Mouse (Mus musculus): ENCODE results near the gene Arhgap42. TPM values are rescaled to one million over a fixed set of nuclear protein-coding genes. Genes with fewer than 3 reads are reported as not detected.

Gene Arhgap42
- total RNA-seq, 2 experiments from 2014 or later, result 7.4 to 7.5 TPM

GRCm38 (mm10) chr9:9154636-9155035 lies 84.3 kb downstream of the Arhgap42 start:
- DNase-seq (ENCODE audit: extremely low spot score in 1 of 2, low spot score in 1 of 2), result no peak

DNA sequence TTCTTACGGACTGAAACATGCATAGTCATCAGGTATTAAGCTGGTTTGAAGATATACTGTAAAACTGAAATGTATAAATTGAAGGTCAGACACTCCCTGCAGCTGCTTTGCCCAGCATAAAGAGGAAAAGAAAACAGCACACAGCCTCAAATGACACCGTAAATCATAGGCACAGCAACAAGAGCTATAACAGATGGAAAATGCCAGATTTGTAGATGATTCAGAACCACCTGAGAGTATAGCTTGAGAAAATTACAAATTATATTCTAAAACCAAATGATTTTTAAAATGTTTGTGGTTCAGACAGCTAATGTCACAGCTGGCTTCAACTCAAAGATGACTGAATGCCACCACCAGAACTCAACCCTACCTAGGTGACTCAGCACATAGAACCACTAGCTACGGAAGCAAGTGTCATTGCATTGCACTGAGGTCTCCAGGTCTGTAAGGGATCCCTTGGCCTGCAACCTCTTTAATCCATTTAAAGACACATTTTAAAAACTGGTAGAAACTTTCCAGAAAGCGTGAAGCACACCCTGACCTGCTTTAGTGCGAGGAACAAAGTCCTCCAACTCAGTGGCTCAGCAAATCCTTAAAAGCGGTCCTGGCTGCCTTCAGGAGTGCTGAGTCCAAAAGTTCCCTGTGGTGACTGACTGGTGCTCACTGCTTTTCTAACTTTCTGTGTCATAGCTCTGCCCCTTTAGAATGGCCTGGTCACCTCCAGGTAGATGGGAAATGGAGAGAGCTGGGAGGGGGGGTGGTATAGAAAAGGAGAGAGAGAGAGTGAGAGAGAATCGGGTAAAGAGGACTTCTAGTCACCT lies 94.4 kb downstream of the Arhgap42 start:
- DNase-seq (ENCODE audit: extremely low spot score in 1 of 2, low spot score in 1 of 2), result no peak

DNA sequence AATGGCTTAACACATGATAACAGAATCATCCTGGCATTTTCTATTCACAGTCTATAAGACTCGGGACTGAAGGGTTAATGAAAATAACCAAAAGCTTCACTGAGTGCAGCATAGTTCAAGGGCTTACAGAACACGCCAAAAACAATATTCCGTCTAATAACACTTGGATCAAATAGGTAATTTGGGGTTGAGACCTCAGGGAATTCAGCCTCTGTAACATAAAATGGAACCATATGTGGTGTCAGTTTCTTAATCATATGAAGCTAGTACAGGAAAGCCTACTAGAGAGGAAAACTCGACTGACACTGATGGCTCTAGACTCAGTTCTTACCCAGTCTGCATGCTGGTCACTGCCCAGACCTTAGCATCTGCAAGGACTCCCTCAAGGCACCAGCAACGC lies 95.8 kb downstream of the Arhgap42 start:
- no peak for DNase-seq (ENCODE audit: extremely low spot score in 1 of 2, low spot score in 1 of 2)

DNA sequence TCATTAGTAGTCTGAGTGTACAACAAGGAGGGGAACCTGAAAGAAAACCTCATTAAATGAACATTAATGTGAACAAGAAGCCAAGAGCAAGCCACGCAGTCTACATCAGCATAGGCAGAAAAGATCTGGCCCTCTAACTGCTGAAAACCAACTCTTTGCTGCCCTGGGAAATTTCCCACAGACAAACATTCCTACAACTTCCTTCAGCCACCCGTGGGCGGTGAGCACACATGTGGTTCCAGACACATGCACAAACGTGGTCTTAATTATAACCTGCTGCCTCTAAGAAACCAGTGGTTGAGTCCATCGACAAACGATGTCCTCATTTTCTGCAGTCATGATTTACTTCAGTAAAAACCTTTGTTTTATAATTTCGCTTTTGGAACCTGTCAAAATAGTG lies 96.3 kb downstream of the Arhgap42 start:
- no peak for DNase-seq (ENCODE audit: extremely low spot score in 1 of 2, low spot score in 1 of 2)

GRCm38 (mm10) chr9:9142144-9142543 lies 96.8 kb downstream of the Arhgap42 start:
- DNase-seq (ENCODE audit: extremely low spot score in 1 of 2, low spot score in 1 of 2), result no peak

- DNase-seq (ENCODE audit: extremely low spot score in 1 of 2, low spot score in 1 of 2), result no peak
These were observed 109.8 kb downstream of the Arhgap42 start for GRCm38 (mm10) chr9:9128996-9129694.

DNA sequence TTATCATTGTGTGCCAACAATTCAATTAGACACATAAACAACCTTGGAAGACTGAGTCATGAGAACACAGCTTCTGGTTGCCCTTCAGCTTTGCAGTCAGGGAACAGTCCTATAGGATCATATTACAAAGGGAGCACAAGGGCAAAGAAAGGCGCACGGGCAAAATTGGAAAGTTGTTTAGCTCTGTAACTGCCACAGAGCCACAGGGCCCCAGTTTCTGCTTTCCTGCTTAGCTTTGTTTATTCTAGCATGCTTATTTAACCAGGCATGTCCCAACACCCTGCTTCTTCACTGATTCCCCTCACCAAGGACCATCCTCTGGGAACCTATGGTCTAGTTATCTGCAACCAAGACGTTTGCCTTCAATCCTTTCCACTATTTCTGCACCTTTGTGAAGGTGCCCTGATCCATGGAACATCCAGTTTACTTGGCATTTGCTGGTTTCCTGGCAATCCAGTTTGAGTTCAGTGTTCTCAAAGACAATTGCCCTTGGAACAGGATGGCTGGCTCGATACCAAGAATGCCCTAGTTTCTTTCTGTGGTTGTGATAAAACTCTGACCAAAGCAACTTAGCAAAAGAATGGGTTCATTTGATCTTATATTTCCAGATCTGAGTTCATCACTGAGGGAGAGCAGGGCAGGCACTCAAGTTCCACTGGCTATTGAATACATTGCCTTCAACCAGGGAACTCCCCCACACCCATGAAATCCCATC lies 111.7 kb downstream of the Arhgap42 start:
- DNase-seq (ENCODE audit: extremely low spot score in 1 of 2, low spot score in 1 of 2), result no peak

DNA sequence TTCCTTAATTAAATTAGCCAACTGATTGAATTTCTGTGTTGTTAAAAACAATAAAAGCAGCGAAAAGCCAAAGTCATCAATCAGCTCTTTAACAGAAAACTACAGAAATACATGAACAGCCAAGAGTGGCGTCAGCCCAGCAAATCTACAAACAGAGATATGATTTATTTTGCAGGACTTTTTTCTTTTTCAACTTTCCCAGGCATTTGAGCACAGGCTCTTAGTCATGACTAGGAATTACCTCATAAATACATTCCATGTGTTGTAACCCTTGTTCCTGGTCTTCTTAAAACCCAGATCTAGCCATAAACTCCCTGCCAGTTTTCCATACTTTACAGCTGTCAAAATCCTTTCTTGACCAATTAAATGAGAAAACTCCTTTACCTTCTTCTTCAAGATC lies 114.7 kb downstream of the Arhgap42 start:
- DNase-seq (ENCODE audit: extremely low spot score in 1 of 2, low spot score in 1 of 2), result no peak

GRCm38 (mm10) chr9:9114266-9114665 lies 124.6 kb downstream of the Arhgap42 start:
- no peak for DNase-seq (ENCODE audit: extremely low spot score in 1 of 2, low spot score in 1 of 2)

DNA sequence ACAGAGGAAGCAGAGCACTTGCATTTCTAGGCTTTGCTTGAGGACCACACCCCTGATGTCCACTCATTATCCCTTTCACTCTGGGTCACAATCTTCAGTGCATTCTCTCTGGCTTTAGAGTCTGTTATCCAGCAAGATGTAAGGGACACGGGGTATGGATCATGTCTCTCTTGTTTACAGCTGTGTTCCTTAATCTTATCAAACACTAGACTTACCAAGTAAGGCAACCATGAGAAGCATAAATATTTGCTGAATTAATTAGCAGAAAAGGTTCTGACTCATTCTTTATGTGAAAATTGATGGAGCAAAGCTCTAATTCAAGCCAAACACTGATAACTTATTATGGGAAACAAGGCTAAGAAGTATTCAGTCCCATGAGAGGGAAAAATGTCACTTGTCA lies 125.1 kb downstream of the Arhgap42 start:
- no peak for DNase-seq (ENCODE audit: extremely low spot score in 1 of 2, low spot score in 1 of 2)

DNA sequence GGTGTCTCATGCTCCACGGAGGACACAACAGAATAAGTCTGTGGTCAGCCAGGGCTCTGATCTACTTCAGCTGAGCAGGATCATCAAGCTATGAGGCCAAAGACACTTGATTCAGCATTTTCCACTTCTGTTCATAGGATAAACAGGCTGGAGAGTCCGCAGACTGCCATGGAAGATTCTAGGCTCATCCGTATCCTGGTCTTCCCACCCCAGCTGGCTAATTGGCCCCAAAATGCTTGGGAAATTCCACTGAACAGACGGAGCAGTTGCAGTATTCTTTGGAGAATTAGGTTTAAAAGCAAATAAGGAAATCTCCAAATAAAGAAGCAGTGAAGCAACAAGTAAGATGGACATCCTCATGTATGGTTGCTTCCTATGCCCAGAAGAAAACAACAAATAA lies 126.0 kb downstream of the Arhgap42 start:
- DNase-seq (ENCODE audit: extremely low spot score in 1 of 2, low spot score in 1 of 2), result no peak

- no peak for DNase-seq (ENCODE audit: extremely low spot score in 1 of 2, low spot score in 1 of 2)
These were observed 131.2 kb downstream of the Arhgap42 start for GRCm38 (mm10) chr9:9107697-9108096.

DNA sequence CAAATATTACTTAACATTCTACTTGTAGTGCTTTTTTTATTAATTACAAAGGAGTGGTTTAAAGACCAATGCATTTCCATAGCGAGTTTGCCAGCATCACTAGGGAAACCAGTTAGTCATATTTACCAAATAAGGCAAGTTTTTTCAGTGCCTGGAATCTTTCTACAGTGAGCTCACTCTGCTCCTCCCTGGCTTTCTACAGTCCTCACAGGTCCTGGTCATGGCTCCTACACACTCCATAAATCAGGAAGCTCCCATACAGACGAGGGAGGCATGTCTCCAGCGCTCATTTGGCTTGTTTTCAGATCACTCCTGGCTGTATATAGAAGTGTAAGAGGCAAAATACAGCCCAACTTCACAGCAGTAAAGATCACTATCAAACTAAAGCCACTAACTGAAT lies 134.1 kb downstream of the Arhgap42 start:
- no peak for DNase-seq (ENCODE audit: extremely low spot score in 1 of 2, low spot score in 1 of 2)

DNA sequence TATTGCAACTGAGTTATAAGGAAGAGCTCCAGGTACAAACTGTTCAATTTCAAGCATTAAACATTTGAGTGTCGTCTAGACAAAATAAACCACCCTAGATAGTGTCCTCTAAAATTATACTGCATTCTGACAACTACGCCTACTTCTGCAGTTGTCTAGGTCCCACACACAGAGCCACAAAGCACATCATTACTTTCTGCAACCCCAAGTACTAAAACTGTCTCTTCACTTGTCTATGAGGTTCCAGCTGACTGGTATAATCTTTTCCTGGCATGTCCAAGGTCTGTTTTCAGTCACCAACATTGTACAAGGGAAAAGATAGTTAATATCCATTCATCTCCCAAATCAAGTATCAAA lies 136.8 kb downstream of the Arhgap42 start:
- DNase-seq (ENCODE audit: extremely low spot score in 1 of 2, low spot score in 1 of 2), result no peak

- no peak for DNase-seq (ENCODE audit: extremely low spot score in 1 of 2, low spot score in 1 of 2)
These were observed 137.3 kb downstream of the Arhgap42 start for GRCm38 (mm10) chr9:9101482-9102157.

- DNase-seq (ENCODE audit: extremely low spot score in 1 of 2, low spot score in 1 of 2), result no peak
These were observed 137.8 kb downstream of the Arhgap42 start for GRCm38 (mm10) chr9:9101055-9101454.

DNA sequence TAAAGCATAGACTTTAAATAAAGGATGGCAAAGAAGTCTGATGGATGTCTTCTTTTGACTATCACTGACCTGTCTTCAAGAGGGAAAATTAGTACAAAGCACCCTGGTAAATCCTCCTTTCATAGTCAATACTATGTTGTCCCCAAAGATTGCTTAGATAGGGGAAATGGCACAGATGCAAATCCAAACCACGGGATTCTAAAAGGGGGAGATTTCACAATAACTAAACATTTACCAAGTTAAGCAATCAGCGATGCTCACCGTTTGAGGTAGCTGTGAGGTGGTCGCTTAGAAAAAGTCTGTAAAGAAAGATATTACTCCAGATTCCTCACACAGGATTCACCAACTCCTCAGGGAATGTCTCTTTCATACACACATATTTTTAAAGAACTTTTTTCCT lies 141.1 kb downstream of the Arhgap42 start:
- no peak for DNase-seq (ENCODE audit: extremely low spot score in 1 of 2, low spot score in 1 of 2)

GRCm38 (mm10) chr9:9096761-9097160 lies 142.1 kb downstream of the Arhgap42 start:
- no peak for DNase-seq (ENCODE audit: extremely low spot score in 1 of 2, low spot score in 1 of 2)

GRCm38 (mm10) chr9:9093096-9093495 lies 145.8 kb downstream of the Arhgap42 start:
- no peak for DNase-seq (ENCODE audit: extremely low spot score in 1 of 2, low spot score in 1 of 2)

GRCm38 (mm10) chr9:9083441-9083840 lies 155.5 kb downstream of the Arhgap42 start:
- no peak for DNase-seq (ENCODE audit: extremely low spot score in 1 of 2, low spot score in 1 of 2)

DNA sequence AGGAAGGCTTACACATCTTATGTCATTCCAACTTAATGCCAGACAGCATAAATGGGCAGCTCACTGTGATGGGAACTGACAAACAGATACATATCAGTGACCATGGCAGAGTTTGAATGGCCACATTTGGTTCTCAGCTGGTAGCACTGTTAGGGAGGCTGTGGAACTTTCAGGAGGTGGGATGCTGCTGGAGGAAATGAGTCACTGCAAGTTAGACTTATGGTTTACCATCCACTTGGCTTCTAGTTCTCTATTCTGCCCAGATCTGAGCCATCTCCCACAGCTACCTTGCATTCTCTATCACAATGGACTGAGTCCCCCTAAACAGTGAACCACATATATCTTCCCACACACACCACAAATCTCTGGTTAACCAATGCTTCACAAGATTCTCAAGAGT lies 186.0 kb downstream of the Arhgap42 start:
- DNase-seq (ENCODE audit: extremely low spot score in 1 of 2, low spot score in 1 of 2), result no peak
